Mouse (Mus musculus): ENCODE measurements at regions not wholly inside any gene's neighbourhood (a gene's known extent, or its start where the extent isn't known, plus 50 kb on each side); places are given as distances from the start of the nearest gene placed in this dataset.

DNA sequence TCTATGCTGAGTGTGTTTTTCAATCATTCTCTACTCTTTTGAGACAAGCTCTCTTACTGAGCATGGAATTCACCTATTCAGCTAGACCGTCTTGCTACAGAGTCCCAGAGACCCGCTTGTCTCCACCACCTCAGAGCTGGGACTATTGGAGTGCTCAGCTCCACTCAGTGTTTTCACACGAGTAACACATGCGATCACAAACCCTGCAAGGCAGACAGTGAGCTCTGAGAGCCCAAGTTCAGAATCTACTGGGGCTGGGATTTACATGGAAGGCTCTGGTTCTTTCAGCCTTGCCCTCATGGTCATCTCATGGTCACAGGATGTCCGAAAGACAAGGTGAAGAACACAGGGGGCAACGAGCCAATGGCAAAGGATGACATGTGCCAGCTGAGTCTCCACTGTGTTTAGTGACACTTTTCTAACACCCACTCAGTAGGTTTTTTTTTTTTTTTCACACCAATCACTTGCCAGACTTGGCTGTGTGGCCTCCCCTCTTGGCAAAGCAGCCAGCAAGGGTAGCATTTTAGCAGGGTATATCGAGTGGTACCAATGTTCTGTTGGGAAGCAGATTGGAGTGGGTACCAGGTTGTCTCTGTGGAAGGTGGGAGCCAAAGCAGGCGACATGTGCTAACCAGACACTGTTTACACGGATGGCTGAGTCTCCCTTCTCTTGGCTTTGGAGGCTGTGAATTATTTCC, 51.2 kb upstream of the Gtsf1l start:
- DNase-seq (no peak), ATAC-seq (ENCODE audit: insufficient read depth) (no peak)
- Histone ChIP-seq H3K27ac (ENCODE audit: low read depth) (no peak overlapping the region), H3K4me1 (ENCODE audit: insufficient read depth) (no peaks in the 10 kb centered on the region), H3K9me3 (ENCODE audit: low read depth, low read length) (peaks cover 5% of the 10 kb centered on the region; the same call in 1 of the 2 replicates), H3K27me3 (ENCODE audit: insufficient read depth, low read length) (no peaks in the 10 kb centered on the region), H3K9ac (no peak overlapping the region), H3K4me3 (ENCODE audit: low read depth, low read length) (no peak overlapping the region), H3K36me3 (ENCODE audit: insufficient read depth) (no peaks in the 10 kb centered on the region), H3K4me2 (no peak overlapping the region)
- no peak for TF ChIP-seq CTCF (IDR thresholded peaks at IDR 0.05; ENCODE audit: low read depth)
- 81% methylated on average over 9 of the region's 9 CpGs for WGBS

DNA sequence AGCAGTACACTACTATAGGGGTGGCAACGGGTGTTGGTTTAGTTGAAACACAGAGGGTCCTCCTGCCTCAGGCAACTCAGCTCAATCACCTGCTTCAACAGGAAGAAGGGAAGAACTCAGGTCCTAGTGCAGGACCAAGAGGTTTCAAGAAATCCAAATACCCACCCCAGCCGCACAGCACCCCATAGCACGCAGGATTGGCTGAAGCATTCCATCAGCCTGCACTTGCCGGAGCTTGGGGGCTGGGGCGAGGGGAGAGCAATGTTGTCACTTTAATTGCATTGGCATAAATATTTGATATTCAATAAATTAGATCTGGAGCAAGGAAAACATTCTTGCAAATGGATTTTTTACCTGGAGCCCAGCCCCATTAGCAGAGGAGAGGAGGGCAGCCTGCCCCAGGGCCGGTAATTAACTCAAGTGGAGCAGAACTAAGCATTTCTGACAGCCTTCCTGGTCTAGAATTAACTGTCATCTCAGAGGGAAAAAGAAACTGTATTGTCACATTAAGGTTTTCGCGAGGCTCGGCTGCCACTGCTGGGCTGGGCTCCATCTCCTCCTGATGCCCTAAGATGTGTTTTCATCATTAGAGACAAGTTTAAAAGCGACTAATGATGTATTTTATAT, 55.2 kb upstream of the Gtsf1l start:
- no peak for TF ChIP-seq CTCF (IDR thresholded peaks at IDR 0.05; ENCODE audit: low read depth)
- no peak overlapping the region for H3K27ac ChIP-seq (ENCODE audit: low read depth)
- no peak overlapping the region for H3K9ac ChIP-seq
- ATAC-seq (ENCODE audit: insufficient read depth) (no peak), DNase-seq (no peak)
- H3K9me3 ChIP-seq (ENCODE audit: low read depth, low read length): peaks cover 5% of the 10 kb centered on the region; the same call in 1 of the 2 replicates
- no peaks in the 10 kb centered on the region for H3K27me3 ChIP-seq (ENCODE audit: insufficient read depth, low read length)
- H3K4me1 ChIP-seq (ENCODE audit: insufficient read depth): no peaks in the 10 kb centered on the region
- H3K36me3 ChIP-seq (ENCODE audit: insufficient read depth): no peaks in the 10 kb centered on the region
- 67% methylated on average over 10 of the region's 10 CpGs for WGBS
- H3K4me3 ChIP-seq (ENCODE audit: low read depth, low read length): no peak overlapping the region
- H3K4me2 ChIP-seq: no peak overlapping the region

DNA sequence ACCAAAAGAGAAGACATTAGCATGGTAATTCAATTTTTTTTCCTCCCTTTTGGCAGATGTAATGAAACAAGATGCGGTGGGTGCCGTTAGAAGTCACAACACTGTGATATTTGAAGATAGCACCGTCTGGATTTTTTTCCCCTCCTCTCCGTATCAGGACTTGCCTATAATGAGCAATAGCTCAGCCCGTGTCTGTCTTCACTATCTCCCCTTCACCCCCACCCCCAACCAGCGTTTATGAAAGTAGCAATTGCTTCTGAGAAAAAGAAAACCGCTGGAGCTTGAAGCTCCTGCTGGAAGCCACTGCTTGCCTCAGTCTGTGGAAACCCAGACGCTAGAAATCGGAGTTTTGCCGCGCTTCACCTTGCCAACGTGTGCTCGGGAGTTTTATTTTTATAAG, 55.8 kb upstream of the Gtsf1l start:
- no peak for TF ChIP-seq CTCF (IDR thresholded peaks at IDR 0.05; ENCODE audit: low read depth)
- WGBS: 52% methylated on average over 13 of the region's 13 CpGs
- H3K9me3 ChIP-seq (ENCODE audit: low read depth, low read length): peaks cover 5% of the 10 kb centered on the region; the same call in 1 of the 2 replicates
- DNase-seq (no peak), ATAC-seq (ENCODE audit: insufficient read depth) (no peak)
- H3K27me3 ChIP-seq (ENCODE audit: insufficient read depth, low read length): no peaks in the 10 kb centered on the region
- no peak overlapping the region for H3K4me2 ChIP-seq
- H3K9ac ChIP-seq: no peak overlapping the region
- H3K4me1 ChIP-seq (ENCODE audit: insufficient read depth): no peaks in the 10 kb centered on the region
- no peaks in the 10 kb centered on the region for H3K36me3 ChIP-seq (ENCODE audit: insufficient read depth)
- no peak overlapping the region for H3K4me3 ChIP-seq (ENCODE audit: low read depth, low read length)
- H3K27ac ChIP-seq (ENCODE audit: low read depth): no peak overlapping the region

DNA sequence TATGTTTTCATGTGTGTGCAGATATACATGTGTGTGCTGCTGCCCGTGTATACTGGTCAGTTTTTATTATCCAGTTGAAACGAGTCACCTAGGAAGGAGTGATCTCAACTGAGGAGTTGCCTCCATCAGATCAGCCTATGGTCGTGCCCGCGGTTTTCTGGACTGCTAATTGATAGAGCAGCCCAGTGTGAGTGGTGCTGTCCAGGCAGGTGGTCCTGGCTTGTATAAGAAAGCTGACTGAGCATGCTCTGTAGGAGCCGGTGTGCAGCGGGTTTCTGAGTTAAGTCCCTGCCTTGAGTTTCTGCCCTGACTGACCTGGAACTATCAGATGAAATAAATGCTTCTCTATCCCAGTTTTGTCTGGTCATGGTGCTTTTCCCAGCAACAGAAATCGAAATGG, 56.9 kb upstream of the Tox2 start:
- WGBS: 83% methylated on average over 8 of the region's 8 CpGs
- TF ChIP-seq CTCF (IDR thresholded peaks at IDR 0.05; ENCODE audit: low read depth): no peak
- ATAC-seq (ENCODE audit: insufficient read depth): no peak

DNA sequence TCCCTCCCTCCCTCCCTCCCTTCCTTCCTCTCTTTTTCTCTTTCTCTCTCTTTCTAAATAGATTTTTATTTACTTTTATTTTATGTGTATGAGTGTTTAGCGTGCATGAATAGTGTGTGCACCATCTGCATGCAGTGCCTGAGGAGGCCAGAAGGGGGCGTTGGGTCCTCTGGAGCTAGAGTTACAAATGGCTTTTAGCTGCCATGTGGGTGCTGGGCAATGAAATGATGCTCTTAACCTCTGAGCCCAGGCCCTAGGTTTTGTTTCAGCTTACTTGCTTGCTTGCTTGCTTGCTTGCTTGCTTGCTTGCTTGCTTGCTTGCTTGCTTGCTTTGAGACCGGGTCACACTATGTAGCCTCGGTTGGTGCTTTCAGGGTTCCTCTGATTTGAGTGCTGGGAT, 56.4 kb upstream of the Tox2 start:
- Histone ChIP-seq H3K4me2 (no peak overlapping the region), H3K4me3 (ENCODE audit: low read depth, low read length) (no peak overlapping the region), H3K4me1 (ENCODE audit: insufficient read depth) (no peaks in the 10 kb centered on the region), H3K9ac (no peak overlapping the region), H3K36me3 (ENCODE audit: insufficient read depth) (no peaks in the 10 kb centered on the region), H3K27me3 (ENCODE audit: insufficient read depth, low read length) (no peaks in the 10 kb centered on the region), H3K9me3 (ENCODE audit: low read depth, low read length) (no peaks in the 10 kb centered on the region), H3K27ac (ENCODE audit: low read depth) (no peak overlapping the region)
- DNase-seq (no peak), ATAC-seq (ENCODE audit: insufficient read depth) (no peak)
- 78% methylated on average over 4 of the region's 4 CpGs for WGBS
- TF ChIP-seq CTCF (IDR thresholded peaks at IDR 0.05; ENCODE audit: low read depth): peak; percentile 29

More for the DNA sequence above, 56.9 kb upstream of the Tox2 start:
- Histone ChIP-seq H3K27me3 (ENCODE audit: insufficient read depth, low read length) (no peaks in the 10 kb centered on the region), H3K36me3 (ENCODE audit: insufficient read depth) (no peaks in the 10 kb centered on the region), H3K27ac (ENCODE audit: low read depth) (no peak overlapping the region), H3K9ac (no peak overlapping the region), H3K9me3 (ENCODE audit: low read depth, low read length) (no peaks in the 10 kb centered on the region), H3K4me3 (ENCODE audit: low read depth, low read length) (no peak overlapping the region), H3K4me1 (ENCODE audit: insufficient read depth) (no peaks in the 10 kb centered on the region), H3K4me2 (no peak overlapping the region)
- no peak for DNase-seq

DNA sequence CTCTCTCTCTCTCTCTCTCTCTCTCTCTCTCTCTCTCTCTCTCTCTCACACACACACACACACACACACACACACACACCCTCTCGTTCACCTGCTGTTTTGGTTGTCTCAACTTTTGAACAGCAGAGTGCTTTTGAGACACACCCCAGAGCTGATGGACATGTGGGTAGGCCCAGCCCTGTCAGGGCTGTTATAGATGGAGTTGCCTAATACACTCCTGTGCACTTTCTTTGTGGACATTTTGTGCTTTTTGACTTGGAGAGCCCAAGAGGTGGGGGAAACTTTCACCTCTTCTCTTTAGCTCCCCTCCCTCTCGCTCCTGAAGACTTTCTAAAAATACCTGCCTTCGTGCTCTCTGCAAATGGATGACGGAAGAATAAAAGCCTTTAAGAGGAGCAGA, 55.5 kb upstream of the Tox2 start:
- no peak overlapping the region for H3K27ac ChIP-seq (ENCODE audit: low read depth)
- H3K36me3 ChIP-seq (ENCODE audit: insufficient read depth): no peaks in the 10 kb centered on the region
- TF ChIP-seq CTCF (IDR thresholded peaks at IDR 0.05; ENCODE audit: low read depth): no peak
- DNase-seq: no peak
- H3K9ac ChIP-seq: no peak overlapping the region
- WGBS: 63% methylated on average over 4 of the region's 4 CpGs
- H3K4me1 ChIP-seq (ENCODE audit: insufficient read depth): no peaks in the 10 kb centered on the region
- no peak overlapping the region for H3K4me3 ChIP-seq (ENCODE audit: low read depth, low read length)
- no peaks in the 10 kb centered on the region for H3K9me3 ChIP-seq (ENCODE audit: low read depth, low read length)
- H3K4me2 ChIP-seq: no peak overlapping the region
- ATAC-seq (ENCODE audit: insufficient read depth): no peak
- H3K27me3 ChIP-seq (ENCODE audit: insufficient read depth, low read length): no peaks in the 10 kb centered on the region

DNA sequence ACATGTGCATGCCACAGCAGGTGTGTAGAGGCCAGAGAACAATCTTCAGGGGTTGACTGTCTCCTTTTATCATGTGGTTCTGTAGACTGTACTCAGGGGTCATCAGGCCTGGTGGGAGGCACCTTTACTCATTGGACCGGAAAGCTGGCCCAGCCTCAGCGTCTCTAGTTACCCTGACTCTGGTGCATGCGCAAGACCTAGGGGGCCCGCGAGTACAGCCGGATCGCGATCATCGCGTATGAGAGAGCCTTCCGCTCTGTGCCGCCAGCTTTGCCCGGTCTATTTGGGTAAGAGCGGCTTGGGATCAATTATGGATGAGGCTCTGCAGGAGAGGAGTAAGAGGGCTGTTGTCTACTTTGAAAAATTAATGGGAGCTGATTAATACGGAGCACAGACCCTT, 51.9 kb upstream of the Tox2 start:
- 74% methylated on average over 15 of the region's 15 CpGs for whole genome bisulfite sequencing
- Histone ChIP-seq H3K9me3 (ENCODE audit: low read depth, low read length) (no peaks in the 10 kb centered on the region), H3K4me3 (ENCODE audit: low read depth, low read length) (no peak overlapping the region), H3K4me1 (ENCODE audit: insufficient read depth) (no peaks in the 10 kb centered on the region), H3K9ac (no peak overlapping the region), H3K4me2 (no peak overlapping the region), H3K36me3 (ENCODE audit: insufficient read depth) (no peaks in the 10 kb centered on the region), H3K27me3 (ENCODE audit: insufficient read depth, low read length) (no peaks in the 10 kb centered on the region), H3K27ac (ENCODE audit: low read depth) (no peak overlapping the region)
- ATAC-seq (ENCODE audit: insufficient read depth) (no peak), DNase-seq (no peak)
- TF ChIP-seq CTCF (IDR thresholded peaks at IDR 0.05; ENCODE audit: low read depth): no peak

Data from lung, embryonic 14.5 days (tissue).